Mouse (Mus musculus) midbrain, postnatal 0 days (tissue): ENCODE data around the gene Magi2. TPM values are rescaled to one million over a fixed set of nuclear protein-coding genes. Genes with fewer than 3 reads are reported as not detected.

Experiments used
- ATAC-seq: fragments of 200-750 bp; cut with Nextera tagmentation; 2 replicates; pipeline ENCODE4 v1.8.0; 2017; ENCODE audit warnings: moderate number of reproducible peaks, mild to moderate bottlenecking, moderate TSS enrichment, moderate library complexity; ENCODE audit not compliant: low FRiP score
- DNase-seq: peaks from one replicate; pipeline ENCODE4 v3.0.0-alpha.2; 2015; ENCODE audit warnings: low spot score
- H3K27ac ChIP-seq: fragments of 300-500 bp; sonication (generic); 2 replicates; pipeline ENCODE4 v1.5.1; 2014; ENCODE audit warnings: low read depth, mild to moderate bottlenecking, low read length, mixed read lengths
- H3K27me3 ChIP-seq: fragments of 300-500 bp; sonication (generic); 2 replicates; pipeline ENCODE4 v1.6.1; 2014; ENCODE audit warnings: low read length, control low read depth, mixed read lengths; ENCODE audit not compliant: insufficient read depth
- H3K36me3 ChIP-seq: fragments of 300-500 bp; sonication (generic); 2 replicates; pipeline ENCODE4 v1.6.1; 2014; ENCODE audit warnings: low read length, control low read depth, mixed read lengths; ENCODE audit not compliant: insufficient read depth
- H3K4me1 ChIP-seq: fragments of 300-500 bp; sonication (generic); 2 replicates; pipeline ENCODE4 v1.6.1; 2014; ENCODE audit warnings: mild to moderate bottlenecking, control low read depth, antibody characterized with exemption, low read length, mixed read lengths; ENCODE audit not compliant: insufficient read depth
- H3K4me2 ChIP-seq: fragments of 300-500 bp; sonication (generic); 2 replicates; pipeline ENCODE4 v1.6.1; 2014; ENCODE audit warnings: low read depth, mild to moderate bottlenecking, low read length, mixed read lengths; ENCODE audit not compliant: poor library complexity, severe bottlenecking
- H3K4me3 ChIP-seq: fragments of 300-500 bp; sonication (generic); 2 replicates; pipeline ENCODE4 v1.5.1; 2014; ENCODE audit warnings: low read depth, mild to moderate bottlenecking, low read length, moderate library complexity
- H3K9ac ChIP-seq: fragments of 300-500 bp; sonication (generic); replicated peaks from 2 replicates; pipeline ENCODE4 v1.6.1; 2014; ENCODE audit warnings: mild to moderate bottlenecking, low read length, moderate library complexity, mixed read lengths; ENCODE audit not compliant: poor library complexity, severe bottlenecking
- H3K9me3 ChIP-seq: fragments of 300-500 bp; sonication (generic); 2 replicates; pipeline ENCODE4 v1.6.1; 2016; ENCODE audit warnings: low read length, control low read depth
- CTCF ChIP-seq: IDR thresholded peaks from 2 replicates; pipeline ENCODE4 v1.5.1; 2016; ENCODE audit warnings: antibody characterized with exemption, mild to moderate bottlenecking
- WGBS: fragments of 180-500 bp; shearing (Covaris S2); extraction: QIAGEN DNeasy Blood & Tissue Kit; methylation state at CpG from one replicate; pipeline ENCODE4 v1.1.7; 2014; 5-methylcytosine and 5-hydroxymethylcytosine counted together
- polyA plus RNA-seq: library from polyadenylated mRNA; unstranded; fragments of >200 nt; fragmentation: Nextera tagmentation; extraction: Ambion mirVana; gene quantifications from 2 replicates; pipeline ENCODE4 v1.2.1, GENCODE M21; 2015
- total RNA-seq: library from RNA; depleted of rRNA; stranded (reverse); fragments of >200 nt; gene quantifications from 2 replicates; pipeline ENCODE4 v1.2.3, GENCODE M21; 2014

The Magi2 gene
- total and polyA plus RNA-seq, 2 experiments from 2014 or later = 20.0 to 59.3 TPM

DNA sequence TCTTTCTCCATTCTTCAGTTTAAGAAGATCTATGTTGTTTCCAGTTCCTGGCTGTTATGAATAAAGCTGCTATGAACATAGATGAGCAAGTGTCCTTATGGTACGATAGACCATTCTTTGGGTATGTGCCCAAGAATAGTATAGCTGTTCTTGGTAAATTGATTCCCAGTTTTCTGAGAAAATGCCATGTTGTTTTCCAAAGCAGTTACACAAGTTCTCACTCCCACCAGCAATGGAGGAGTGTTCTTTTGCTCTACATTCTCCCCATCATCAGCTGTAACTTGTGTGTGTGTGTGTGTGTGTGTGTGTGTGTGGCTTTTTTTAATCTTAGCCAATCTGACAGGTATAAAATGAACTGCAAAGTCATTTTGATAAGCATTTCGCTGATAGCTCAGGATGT lies 595.7 kb downstream of the Magi2 start:
- no peak for TF ChIP-seq CTCF
- Histone ChIP-seq H3K27me3 (no peaks in the 10 kb centered on the region), H3K4me1 (no peaks in the 10 kb centered on the region), H3K9me3 (no peaks in the 10 kb centered on the region), H3K4me2 (no peak overlapping the region), H3K9ac (no peak overlapping the region), H3K27ac (no peak overlapping the region), H3K4me3 (no peak overlapping the region), H3K36me3 (no peaks in the 10 kb centered on the region)
- DNase-seq (no peak), ATAC-seq (no peak)
- 95% methylated on average over 2 of the region's 2 CpGs for WGBS

DNA sequence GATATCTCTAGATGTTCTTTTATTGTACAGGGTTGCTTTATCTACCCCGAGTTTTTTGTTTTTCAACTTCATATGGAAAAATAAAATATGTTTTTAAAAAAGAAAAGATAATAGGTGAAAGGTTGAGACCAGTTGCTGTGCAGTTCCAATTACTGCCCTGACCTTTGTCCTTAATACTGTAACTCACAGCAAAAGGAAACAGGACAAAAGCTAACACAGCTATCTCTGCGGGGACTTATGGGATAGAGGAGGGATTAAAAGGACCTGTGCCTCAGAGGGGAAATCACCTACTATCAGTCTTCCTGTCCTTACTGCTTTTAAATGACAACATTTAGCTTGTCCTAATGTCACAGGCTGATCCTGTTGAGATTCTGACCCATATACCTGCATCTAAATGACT lies 599.1 kb downstream of the Magi2 start:
- no peak for DNase-seq
- no peak for TF ChIP-seq CTCF
- H3K4me2 ChIP-seq = no peak overlapping the region
- no peaks in the 10 kb centered on the region for H3K9me3 ChIP-seq
- no peak for ATAC-seq
- no peak overlapping the region for H3K9ac ChIP-seq
- H3K36me3 ChIP-seq = no peaks in the 10 kb centered on the region
- no peaks in the 10 kb centered on the region for H3K4me1 ChIP-seq
- no peaks in the 10 kb centered on the region for H3K27me3 ChIP-seq
- no peak overlapping the region for H3K27ac ChIP-seq
- no peak overlapping the region for H3K4me3 ChIP-seq
- 65% methylated on average over 2 of the region's 2 CpGs for WGBS

DNA sequence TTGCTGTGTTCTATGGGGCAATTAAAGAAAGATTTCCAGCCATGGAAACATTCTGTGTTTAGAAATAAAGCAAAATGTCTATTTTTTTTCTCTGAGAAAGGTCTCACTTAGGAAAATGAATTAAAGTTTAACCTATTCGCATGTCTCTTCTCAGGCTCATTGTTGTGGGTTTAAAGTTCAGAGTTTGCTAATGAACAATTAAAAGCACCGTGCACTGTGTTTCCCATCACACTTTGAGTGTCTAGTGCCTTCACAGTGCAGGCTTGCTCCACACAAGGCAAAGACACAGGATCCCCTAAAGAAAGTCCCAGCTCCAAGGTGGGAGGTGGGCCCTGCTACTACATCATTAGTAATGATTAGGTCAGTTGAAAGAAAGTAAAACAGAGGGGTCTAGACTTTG lies 602.5 kb downstream of the Magi2 start:
- Histone ChIP-seq H3K36me3 (no peaks in the 10 kb centered on the region), H3K9ac (no peak overlapping the region), H3K27me3 (no peaks in the 10 kb centered on the region), H3K27ac (no peak overlapping the region), H3K9me3 (no peaks in the 10 kb centered on the region), H3K4me1 (no peaks in the 10 kb centered on the region), H3K4me3 (no peak overlapping the region), H3K4me2 (no peak overlapping the region)
- no peak for TF ChIP-seq CTCF
- no peak for DNase-seq
- WGBS = 92% methylated on average over 2 of the region's 2 CpGs
- ATAC-seq = no peak

DNA sequence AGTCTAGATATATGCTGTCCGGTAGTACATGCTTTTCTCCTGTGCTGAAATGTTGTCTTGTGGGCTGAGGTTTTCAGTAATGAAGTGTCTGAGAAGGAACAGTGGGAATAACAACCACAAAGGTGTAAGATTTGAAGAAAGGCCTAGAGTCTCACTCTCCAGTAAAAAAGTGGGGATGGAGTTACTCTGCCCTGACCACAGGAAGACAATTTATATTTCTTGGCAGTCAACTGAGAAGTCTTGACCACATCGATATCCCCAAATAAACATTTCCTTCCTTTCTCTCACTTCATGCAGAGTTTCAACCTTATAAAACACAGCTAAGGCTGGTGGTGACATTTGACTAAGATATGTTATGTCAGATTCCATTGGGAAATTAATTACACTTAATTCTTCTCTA lies 636.0 kb downstream of the Magi2 start:
- Histone ChIP-seq H3K9me3 (no peaks in the 10 kb centered on the region), H3K9ac (no peak overlapping the region), H3K4me3 (no peak overlapping the region), H3K27ac (no peak overlapping the region), H3K4me1 (no peaks in the 10 kb centered on the region), H3K36me3 (no peaks in the 10 kb centered on the region), H3K27me3 (no peaks in the 10 kb centered on the region), H3K4me2 (no peak overlapping the region)
- DNase-seq (no peak), ATAC-seq (no peak)
- 80% methylated on average over 2 of the region's 2 CpGs for WGBS
- TF ChIP-seq CTCF = no peak

DNA sequence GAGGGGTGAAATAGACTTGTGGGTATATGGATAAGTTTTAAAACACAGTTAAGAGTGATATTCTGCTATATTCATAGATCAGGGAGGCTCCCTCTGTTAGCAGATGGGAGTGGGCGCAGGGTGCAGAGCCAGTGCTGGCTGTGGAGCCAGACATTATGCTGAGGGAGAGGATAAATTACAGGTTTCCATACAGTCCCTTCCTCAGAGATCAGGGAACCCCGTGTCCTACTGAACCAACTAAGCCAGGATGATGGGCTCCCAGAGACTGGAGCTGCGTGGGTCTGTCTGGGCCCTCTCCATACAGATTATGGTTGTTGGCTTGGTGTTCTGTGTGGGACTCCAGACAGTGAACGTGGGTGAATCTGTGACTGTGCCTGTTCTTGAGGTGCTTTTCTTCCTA lies 643.6 kb downstream of the Magi2 start:
- TF ChIP-seq CTCF = no peak
- H3K27ac ChIP-seq = no peak overlapping the region
- no peaks in the 10 kb centered on the region for H3K9me3 ChIP-seq
- 90% methylated on average over 4 of the region's 4 CpGs for WGBS
- no peaks in the 10 kb centered on the region for H3K27me3 ChIP-seq
- no peaks in the 10 kb centered on the region for H3K4me1 ChIP-seq
- H3K4me2 ChIP-seq = no peak overlapping the region
- H3K36me3 ChIP-seq = no peaks in the 10 kb centered on the region
- DNase-seq = no peak
- H3K9ac ChIP-seq = no peak overlapping the region
- H3K4me3 ChIP-seq = no peak overlapping the region
- no peak for ATAC-seq

DNA sequence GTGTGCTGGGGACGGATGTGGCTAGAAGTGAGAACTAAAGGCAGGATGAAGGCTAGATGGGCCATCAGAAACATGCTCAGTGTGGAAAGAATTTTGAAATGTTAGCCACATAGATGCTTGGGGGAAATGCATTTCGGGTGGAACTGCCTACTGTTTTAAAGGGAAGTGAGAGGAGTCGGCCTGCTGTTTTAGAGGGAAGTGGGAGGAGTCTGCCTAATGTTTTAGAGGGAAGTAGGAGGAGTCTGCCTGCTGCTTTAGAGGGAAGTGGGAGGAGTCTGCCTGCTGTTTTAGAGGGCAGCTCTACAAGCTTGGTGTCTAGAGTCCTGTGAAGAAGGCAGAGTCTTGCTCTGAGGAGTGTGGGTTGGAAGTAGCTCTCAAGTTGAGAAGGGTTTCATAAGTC lies 664.9 kb downstream of the Magi2 start:
- H3K9ac ChIP-seq = no peak overlapping the region
- no peaks in the 10 kb centered on the region for H3K36me3 ChIP-seq
- H3K4me1 ChIP-seq = no peaks in the 10 kb centered on the region
- no peaks in the 10 kb centered on the region for H3K27me3 ChIP-seq
- H3K9me3 ChIP-seq = no peaks in the 10 kb centered on the region
- H3K27ac ChIP-seq = no peak overlapping the region
- DNase-seq (no peak), ATAC-seq (no peak)
- 73% methylated on average over 3 of the region's 3 CpGs for WGBS
- H3K4me3 ChIP-seq = no peak overlapping the region
- no peak overlapping the region for H3K4me2 ChIP-seq
- TF ChIP-seq CTCF = no peak

DNA sequence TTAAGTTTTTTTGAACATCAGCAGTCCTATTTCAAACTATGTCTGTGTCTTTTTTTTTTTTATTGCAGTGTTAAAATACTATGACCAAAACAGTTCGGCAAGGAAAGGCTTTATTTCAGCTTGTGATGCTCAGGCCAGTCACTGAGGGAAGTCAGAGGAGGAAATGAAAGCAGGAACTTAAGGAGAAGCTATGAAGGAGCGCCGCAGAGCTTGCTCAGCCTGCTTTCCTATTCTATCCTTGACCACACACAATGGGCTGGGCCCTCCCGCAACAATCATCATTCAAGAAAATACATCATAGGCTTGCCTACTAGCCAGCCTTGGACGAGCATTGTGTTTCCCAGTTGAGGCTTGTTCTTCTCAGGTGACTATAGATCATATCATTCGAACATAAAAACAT lies 669.1 kb downstream of the Magi2 start:
- H3K9me3 ChIP-seq = no peaks in the 10 kb centered on the region

More for the DNA sequence above, 669.1 kb downstream of the Magi2 start:
- Histone ChIP-seq H3K36me3 (no peaks in the 10 kb centered on the region), H3K9ac (no peak overlapping the region), H3K27ac (no peak overlapping the region), H3K4me2 (no peak overlapping the region), H3K4me3 (no peak overlapping the region), H3K27me3 (no peaks in the 10 kb centered on the region), H3K4me1 (no peaks in the 10 kb centered on the region)
- 88% methylated on average over 6 of the region's 6 CpGs for WGBS
- no peak for TF ChIP-seq CTCF
- DNase-seq (no peak), ATAC-seq (no peak)
